Mouse (Mus musculus): ENCODE results near the gene Ptprr. TPM values are rescaled to one million over a fixed set of nuclear protein-coding genes. Genes with fewer than 3 reads are reported as not detected.

Ptprr gene
- polyA plus RNA-seq, 1 experiment = 0.77 TPM

DNA sequence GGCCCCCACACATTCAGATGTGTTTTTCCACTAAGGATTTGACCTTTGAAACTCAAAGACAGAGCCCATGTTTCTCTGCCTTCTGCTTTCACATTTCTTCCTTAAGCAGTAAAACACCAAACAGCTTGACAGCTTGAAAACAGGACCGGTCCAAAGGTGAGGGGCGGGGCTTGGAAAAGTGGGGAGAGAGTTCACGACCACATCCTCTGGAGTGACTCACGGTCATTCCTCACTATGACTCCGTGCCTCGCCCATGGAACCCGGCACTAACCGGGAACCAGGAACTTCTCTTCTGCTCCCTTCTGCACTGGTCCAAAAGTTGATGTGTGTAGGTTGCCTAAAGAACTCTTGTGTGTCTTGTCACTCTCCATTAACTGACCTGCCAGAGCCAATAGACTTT lies 174.3 kb downstream of the Ptprr start:
- Histone ChIP-seq H3K27ac (ENCODE audit: control insufficient read depth, insufficient read depth, low read depth, low read length) (no peak overlapping the region), H3K36me3 (ENCODE audit: control insufficient read depth, insufficient read depth, low read length) (no peaks in the 10 kb centered on the region), H3K4me3 (ENCODE audit: control insufficient read depth, low read depth, low read length) (no peak overlapping the region), H3K27me3 (ENCODE audit: control insufficient read depth, insufficient read depth, low read length) (no peaks in the 10 kb centered on the region), H3K4me1 (ENCODE audit: control insufficient read depth, insufficient read depth, low read length) (no peaks in the 10 kb centered on the region)
- no peak for TF ChIP-seq POLR2A (IDR thresholded peaks at IDR 0.05; ENCODE audit: control insufficient read depth, low read depth, low read length)
- TF ChIP-seq CTCF (IDR thresholded peaks at IDR 0.05; ENCODE audit: control insufficient read depth, insufficient read depth, insufficient replicate concordance, low read depth, low read length) = no peak

DNA sequence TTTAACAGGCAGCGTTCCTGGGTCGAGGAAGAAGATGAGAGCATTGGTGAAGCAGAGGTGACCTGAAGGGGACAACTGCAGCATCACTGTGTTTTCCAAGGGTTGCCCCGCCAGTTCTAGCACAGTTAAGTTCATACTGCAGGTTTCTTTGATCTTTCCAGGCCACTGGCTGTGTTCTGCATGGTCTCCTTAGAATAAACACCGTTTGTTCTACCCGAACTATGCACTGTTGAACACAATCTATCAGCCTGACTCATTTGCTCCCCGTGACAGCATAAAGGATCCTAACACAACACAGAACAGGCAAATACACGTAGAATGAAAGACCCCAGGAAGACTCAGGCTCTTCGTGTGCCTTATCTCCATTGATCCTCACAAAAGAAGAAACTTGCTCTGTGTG lies 176.4 kb downstream of the Ptprr start:
- TF ChIP-seq POLR2A (IDR thresholded peaks at IDR 0.05; ENCODE audit: control insufficient read depth, low read depth, low read length) (no peak), CTCF (IDR thresholded peaks at IDR 0.05; ENCODE audit: control insufficient read depth, insufficient read depth, insufficient replicate concordance, low read depth, low read length) (no peak)
- H3K4me3 ChIP-seq (ENCODE audit: control insufficient read depth, low read depth, low read length) = no peak overlapping the region
- no peaks in the 10 kb centered on the region for H3K4me1 ChIP-seq (ENCODE audit: control insufficient read depth, insufficient read depth, low read length)

DNA sequence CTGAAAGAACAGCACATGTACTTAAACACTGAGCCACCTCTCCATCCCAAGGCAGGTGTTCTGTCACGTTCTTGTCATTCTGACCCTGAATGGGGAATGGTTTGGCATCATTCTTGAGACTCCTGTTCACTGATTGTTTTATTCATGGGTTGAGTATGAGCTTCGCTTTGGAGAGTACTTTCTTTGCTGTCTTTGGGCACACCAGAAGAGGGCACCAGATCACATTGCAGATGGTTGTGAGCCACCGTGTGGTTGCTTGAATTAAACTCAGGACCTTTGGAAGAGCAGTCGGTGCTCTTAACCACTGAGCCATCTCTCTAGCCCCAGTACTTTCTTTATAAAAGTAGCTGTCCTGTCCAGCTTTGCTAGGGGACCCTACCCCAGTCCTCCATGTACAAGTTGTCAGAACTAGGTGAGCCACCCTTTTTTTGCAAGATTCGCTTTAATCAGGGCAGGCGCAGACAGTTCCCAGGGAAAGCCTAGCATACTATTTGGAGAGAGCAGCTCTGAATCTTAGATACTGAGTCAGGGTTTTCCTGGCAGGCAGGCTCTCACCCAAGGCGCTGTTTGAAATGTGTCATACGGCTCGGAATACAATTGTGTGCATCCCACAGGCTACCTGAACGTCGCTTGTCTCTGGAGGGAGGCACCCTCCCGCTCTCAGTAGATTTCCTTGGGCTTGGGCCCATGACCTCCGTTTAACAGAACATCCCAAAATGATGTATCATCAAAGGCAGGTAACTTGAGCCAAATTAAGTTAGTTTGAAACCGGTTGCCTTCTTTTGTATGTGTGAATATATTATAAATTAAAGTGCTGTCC lies 178.8 kb downstream of the Ptprr start:
- Histone ChIP-seq H3K4me1 (ENCODE audit: control insufficient read depth, insufficient read depth, low read length) (no peaks in the 10 kb centered on the region), H3K27me3 (ENCODE audit: control insufficient read depth, insufficient read depth, low read length) (no peaks in the 10 kb centered on the region), H3K27ac (ENCODE audit: control insufficient read depth, insufficient read depth, low read depth, low read length) (no peak overlapping the region), H3K4me3 (ENCODE audit: control insufficient read depth, low read depth, low read length) (no peak overlapping the region), H3K36me3 (ENCODE audit: control insufficient read depth, insufficient read depth, low read length) (no peaks in the 10 kb centered on the region)
- TF ChIP-seq CTCF (IDR thresholded peaks at IDR 0.05; ENCODE audit: control insufficient read depth, insufficient read depth, insufficient replicate concordance, low read depth, low read length) = no peak

More for the DNA sequence above, 176.4 kb downstream of the Ptprr start:
- no peak overlapping the region for H3K27ac ChIP-seq (ENCODE audit: control insufficient read depth, insufficient read depth, low read depth, low read length)
- H3K27me3 ChIP-seq (ENCODE audit: control insufficient read depth, insufficient read depth, low read length) = no peaks in the 10 kb centered on the region
- no peaks in the 10 kb centered on the region for H3K36me3 ChIP-seq (ENCODE audit: control insufficient read depth, insufficient read depth, low read length)

DNA sequence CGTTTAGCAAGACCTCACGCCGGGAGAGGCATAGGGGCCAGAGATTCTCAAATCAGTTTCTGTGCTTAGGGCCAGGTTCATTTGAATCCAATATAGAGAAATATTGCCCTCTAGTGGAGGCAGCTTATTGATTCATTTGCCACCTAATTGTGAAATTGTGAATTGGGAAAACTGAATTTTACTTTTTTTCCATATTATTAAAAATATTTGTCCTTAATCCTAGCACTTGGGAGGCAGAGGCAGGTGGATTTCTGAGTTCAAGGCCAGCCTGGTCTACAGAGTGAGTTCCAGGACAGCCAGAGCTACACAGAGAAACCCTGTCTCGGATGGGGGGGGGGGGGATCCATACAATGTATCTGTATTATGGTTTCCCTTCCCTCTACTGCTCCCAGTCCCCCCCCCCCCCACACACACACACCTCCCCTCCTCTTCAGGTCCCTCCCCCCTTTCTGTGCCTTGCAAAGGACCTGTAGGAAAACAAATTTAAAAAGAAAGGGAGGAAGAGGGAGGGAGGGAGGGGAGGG lies 179.5 kb downstream of the Ptprr start:
- H3K27ac ChIP-seq (ENCODE audit: control insufficient read depth, insufficient read depth, low read depth, low read length) = no peak overlapping the region
- H3K4me1 ChIP-seq (ENCODE audit: control insufficient read depth, insufficient read depth, low read length) = no peaks in the 10 kb centered on the region
- no peaks in the 10 kb centered on the region for H3K36me3 ChIP-seq (ENCODE audit: control insufficient read depth, insufficient read depth, low read length)
- TF ChIP-seq CTCF (IDR thresholded peaks at IDR 0.05; ENCODE audit: control insufficient read depth, insufficient read depth, insufficient replicate concordance, low read depth, low read length) (no peak), POLR2A (IDR thresholded peaks at IDR 0.05; ENCODE audit: control insufficient read depth, low read depth, low read length) (no peak)
- H3K27me3 ChIP-seq (ENCODE audit: control insufficient read depth, insufficient read depth, low read length) = no peaks in the 10 kb centered on the region
- no peak overlapping the region for H3K4me3 ChIP-seq (ENCODE audit: control insufficient read depth, low read depth, low read length)

DNA sequence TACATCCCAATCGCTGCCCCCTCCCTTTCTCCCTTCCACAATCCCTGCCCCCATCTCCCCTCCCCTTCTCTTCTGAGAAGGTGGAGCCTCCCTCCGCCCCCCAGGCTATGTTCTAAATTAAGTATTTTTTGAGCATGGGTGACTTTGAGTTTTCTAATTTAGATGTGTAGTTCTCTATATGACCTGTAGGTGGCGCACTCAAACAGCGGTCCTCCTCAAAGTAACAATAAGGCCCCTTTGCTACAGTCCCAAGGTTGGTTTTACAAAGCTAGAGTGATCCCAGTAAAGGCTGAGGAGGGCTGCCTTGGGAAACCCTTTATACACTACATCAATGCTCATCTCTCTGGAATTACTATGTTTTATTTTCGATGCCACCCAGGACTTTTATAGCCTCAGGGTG lies 181.0 kb downstream of the Ptprr start:
- Histone ChIP-seq H3K4me1 (ENCODE audit: control insufficient read depth, insufficient read depth, low read length) (no peaks in the 10 kb centered on the region), H3K27ac (ENCODE audit: control insufficient read depth, insufficient read depth, low read depth, low read length) (no peak overlapping the region), H3K27me3 (ENCODE audit: control insufficient read depth, insufficient read depth, low read length) (no peaks in the 10 kb centered on the region), H3K36me3 (ENCODE audit: control insufficient read depth, insufficient read depth, low read length) (no peaks in the 10 kb centered on the region), H3K4me3 (ENCODE audit: control insufficient read depth, low read depth, low read length) (no peak overlapping the region)
- TF ChIP-seq POLR2A (IDR thresholded peaks at IDR 0.05; ENCODE audit: control insufficient read depth, low read depth, low read length) = no peak
- TF ChIP-seq CTCF (IDR thresholded peaks at IDR 0.05; ENCODE audit: control insufficient read depth, insufficient read depth, insufficient replicate concordance, low read depth, low read length) = 0 out of 2 replicates have a peak, but pooled peaks have one; percentile 24

DNA sequence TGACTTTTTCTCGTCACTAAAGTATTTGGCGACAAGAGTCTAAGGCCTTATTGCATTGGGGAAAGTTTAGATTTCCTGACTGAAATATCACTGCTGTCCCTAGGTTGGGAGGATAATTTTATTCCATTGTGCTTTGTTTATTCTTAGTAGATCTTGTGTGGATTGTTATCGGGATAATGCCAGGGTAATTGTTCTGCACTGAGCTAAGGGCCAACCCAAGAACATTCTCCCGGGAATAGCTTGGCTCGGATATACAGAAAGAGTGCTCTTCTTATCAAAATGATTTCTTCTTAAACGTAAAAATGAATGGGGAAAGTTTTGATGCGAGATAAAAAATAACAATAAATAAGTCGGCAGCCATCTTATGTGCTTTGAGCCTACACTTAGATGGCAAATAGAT lies 183.5 kb downstream of the Ptprr start:
- H3K36me3 ChIP-seq (ENCODE audit: control insufficient read depth, insufficient read depth, low read length) = no peaks in the 10 kb centered on the region
- H3K4me3 ChIP-seq (ENCODE audit: control insufficient read depth, low read depth, low read length) = no peak overlapping the region
- H3K27me3 ChIP-seq (ENCODE audit: control insufficient read depth, insufficient read depth, low read length) = no peaks in the 10 kb centered on the region
- TF ChIP-seq CTCF (IDR thresholded peaks at IDR 0.05; ENCODE audit: control insufficient read depth, insufficient read depth, insufficient replicate concordance, low read depth, low read length) = no peak
- no peak for TF ChIP-seq POLR2A (IDR thresholded peaks at IDR 0.05; ENCODE audit: control insufficient read depth, low read depth, low read length)
- no peaks in the 10 kb centered on the region for H3K4me1 ChIP-seq (ENCODE audit: control insufficient read depth, insufficient read depth, low read length)
- H3K27ac ChIP-seq (ENCODE audit: control insufficient read depth, insufficient read depth, low read depth, low read length) = no peak overlapping the region

GRCm38 (mm10) chr10:116205580-116206358 lies 187.8 kb downstream of the Ptprr start:
- no peak overlapping the region for H3K27ac ChIP-seq (ENCODE audit: control insufficient read depth, insufficient read depth, low read depth, low read length)

More at GRCm38 (mm10) chr10:116205580-116206358, 187.8 kb downstream of the Ptprr start:
- TF ChIP-seq CTCF (IDR thresholded peaks at IDR 0.05; ENCODE audit: control insufficient read depth, insufficient read depth, insufficient replicate concordance, low read depth, low read length) = no peak
- no peak for TF ChIP-seq POLR2A (IDR thresholded peaks at IDR 0.05; ENCODE audit: control insufficient read depth, low read depth, low read length)
- Histone ChIP-seq H3K27me3 (ENCODE audit: control insufficient read depth, insufficient read depth, low read length) (no peaks in the 10 kb centered on the region), H3K4me3 (ENCODE audit: control insufficient read depth, low read depth, low read length) (no peak overlapping the region), H3K4me1 (ENCODE audit: control insufficient read depth, insufficient read depth, low read length) (peaks cover 4% of the 10 kb centered on the region), H3K36me3 (ENCODE audit: control insufficient read depth, insufficient read depth, low read length) (no peaks in the 10 kb centered on the region)
